Mouse (Mus musculus) brain, embryonic 18.5 days (tissue): ENCODE results near the gene Eml1.

Experiments
- DNase-seq: peaks from one replicate; pipeline ENCODE4 v3.0.0-alpha.2; 2012; ENCODE audit warnings: low read depth, low spot score

Eml1 gene

GRCm38 (mm10) chr12:108422495-108422857, 51.7 kb downstream of the Eml1 start:
- DNase-seq, result no peak

- DNase-seq, result peak; percentile 40
Measured at GRCm38 (mm10) chr12:108422858-108423631, 52.3 kb downstream of the Eml1 start.

- no peak for DNase-seq
Measured at GRCm38 (mm10) chr12:108430964-108431363, 60.2 kb downstream of the Eml1 start.

GRCm38 (mm10) chr12:108431714-108432113, 61.0 kb downstream of the Eml1 start:
- no peak for DNase-seq

- no peak for DNase-seq
Measured at GRCm38 (mm10) chr12:108432578-108432977, 61.8 kb downstream of the Eml1 start.

- peak; percentile 46 for DNase-seq
Measured at GRCm38 (mm10) chr12:108433030-108433429, 62.3 kb downstream of the Eml1 start.

GRCm38 (mm10) chr12:108433498-108433897, 62.7 kb downstream of the Eml1 start:
- no peak for DNase-seq

GRCm38 (mm10) chr12:108435444-108436015, 64.8 kb downstream of the Eml1 start:
- no peak for DNase-seq

GRCm38 (mm10) chr12:108436029-108436923, 65.5 kb downstream of the Eml1 start:
- DNase-seq, result no peak

- no peak for DNase-seq
Measured at GRCm38 (mm10) chr12:108437446-108437845, 66.7 kb downstream of the Eml1 start.

- DNase-seq, result no peak
Measured at GRCm38 (mm10) chr12:108443271-108443670, 72.5 kb downstream of the Eml1 start.

GRCm38 (mm10) chr12:108443708-108444107, 73.0 kb downstream of the Eml1 start:
- no peak for DNase-seq

GRCm38 (mm10) chr12:108444166-108445115, 73.7 kb downstream of the Eml1 start:
- no peak for DNase-seq

GRCm38 (mm10) chr12:108446721-108447120, 76.0 kb downstream of the Eml1 start:
- DNase-seq, result no peak

- no peak for DNase-seq
Measured at GRCm38 (mm10) chr12:108448396-108448795, 77.6 kb downstream of the Eml1 start.

- DNase-seq, result no peak
Measured at GRCm38 (mm10) chr12:108449935-108450334, 79.2 kb downstream of the Eml1 start.

- DNase-seq, result no peak
Measured at GRCm38 (mm10) chr12:108450546-108450945, 79.8 kb downstream of the Eml1 start.

- DNase-seq, result no peak
Measured at GRCm38 (mm10) chr12:108452151-108452874, 81.6 kb downstream of the Eml1 start.

- no peak for DNase-seq
Measured at GRCm38 (mm10) chr12:108453561-108454044, 82.8 kb downstream of the Eml1 start.

- DNase-seq, result no peak
Measured at GRCm38 (mm10) chr12:108455004-108455403, 84.2 kb downstream of the Eml1 start.
